Mouse (Mus musculus) cerebellum, adult 2 months (tissue): ENCODE measurements at regions not wholly inside any gene's neighbourhood (a gene's known extent, or its start where the extent isn't known, plus 50 kb on each side); places are given as distances from the start of the nearest gene placed in this dataset.

Experiments
- DNase-seq, 2 experiments: peaks; one replicate each; pipeline ENCODE4 v3.0.0; 2021
- H3K27ac ChIP-seq: fragments of 200-500 bp; 2 replicates; pipeline ENCODE4 v1.5.1; 2012; ENCODE audit warnings: low read length, control low read depth, inconsistent platforms; ENCODE audit not compliant: insufficient read depth
- H3K27me3 ChIP-seq: fragments of 200-500 bp; 2 replicates; pipeline ENCODE4 v1.6.1; 2012; ENCODE audit warnings: inconsistent platforms, mild to moderate bottlenecking, low read length, moderate library complexity; ENCODE audit not compliant: control insufficient read depth, insufficient read depth
- H3K4me1 ChIP-seq: fragments of 200-500 bp; 2 replicates; pipeline ENCODE4 v1.6.1; 2011; ENCODE audit warnings: low read length; ENCODE audit not compliant: control insufficient read depth, insufficient read depth
- H3K4me3 ChIP-seq: fragments of 200-500 bp; replicated peaks from 2 replicates; pipeline ENCODE3; 2011; ENCODE audit warnings: mild to moderate bottlenecking, low read depth, low read length, control low read depth; ENCODE audit not compliant: insufficient read depth
- CTCF ChIP-seq: fragments of 200-500 bp; IDR thresholded peaks from 2 replicates; pipeline ENCODE4 v1.5.1; 2011; ENCODE audit warnings: low read depth, mild to moderate bottlenecking, control low read depth, low read length, moderate library complexity, borderline replicate concordance; ENCODE audit not compliant: insufficient read depth
- POLR2A ChIP-seq: fragments of 200-500 bp; IDR thresholded peaks from 2 replicates; pipeline ENCODE4 v1.6.1; 2011; ENCODE audit warnings: low read length, control low read depth, borderline replicate concordance; ENCODE audit not compliant: insufficient read depth
- WGBS: fragments of 180-500 bp; shearing (Covaris S2); methylation state at CpG from one replicate; pipeline ENCODE4 v1.1.7; 2018; 5-methylcytosine and 5-hydroxymethylcytosine counted together

DNA sequence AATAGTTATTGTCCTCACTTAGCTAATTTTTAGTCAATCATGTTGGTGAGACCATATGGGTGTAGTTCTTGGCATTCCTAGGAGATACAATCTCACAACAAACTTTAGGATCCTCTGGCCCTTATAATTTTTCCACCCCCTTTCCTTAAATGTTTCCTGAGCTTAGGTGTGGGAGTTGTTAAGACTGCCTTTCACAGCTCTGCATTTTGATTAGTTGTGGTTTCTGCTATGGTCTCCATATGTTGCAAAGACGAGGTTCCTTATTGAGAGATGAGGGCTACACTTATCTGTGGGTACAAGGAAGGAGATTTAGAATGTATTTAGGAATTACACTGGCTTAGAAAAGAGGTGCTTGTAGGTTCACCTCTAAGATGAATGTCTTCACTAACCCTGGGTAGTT, 237.1 kb upstream of the Eif4g2 start:
- no peak for TF ChIP-seq POLR2A
- no peak for TF ChIP-seq CTCF
- Histone ChIP-seq H3K27ac (no peak overlapping the region), H3K27me3 (no peaks in the 10 kb centered on the region), H3K4me1 (no peaks in the 10 kb centered on the region), H3K4me3 (no peak overlapping the region)
- 91% methylated on average over 1 of the region's 1 CpGs for WGBS
- no peak for DNase-seq

DNA sequence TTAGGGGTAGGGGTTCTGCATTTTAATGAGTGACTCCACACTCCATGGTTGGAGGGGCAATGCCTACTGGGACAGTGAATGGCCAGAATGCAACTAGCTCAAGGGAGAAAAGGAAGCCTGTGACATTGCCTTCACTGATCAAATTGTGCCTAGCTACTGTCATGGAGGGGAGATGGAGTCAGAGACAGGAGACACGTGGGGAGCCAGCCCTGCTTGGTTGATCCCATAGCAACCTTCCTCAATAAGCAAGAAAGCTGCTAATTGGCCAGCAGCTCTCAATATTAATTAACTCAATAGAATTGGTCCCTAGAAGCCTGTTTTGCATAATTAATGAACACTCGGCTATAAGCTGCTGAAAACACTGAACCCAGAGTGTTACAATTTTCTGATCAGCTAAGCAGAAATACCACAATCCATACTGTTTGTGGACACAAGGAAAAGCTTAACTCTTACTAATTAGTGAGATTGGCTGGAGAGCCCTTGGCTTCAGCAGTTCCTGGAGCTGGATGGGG, 233.7 kb upstream of the Eif4g2 start:
- WGBS: 46% methylated on average over 2 of the region's 2 CpGs
- Histone ChIP-seq H3K27ac (no peak overlapping the region), H3K4me1 (no peaks in the 10 kb centered on the region), H3K4me3 (no peak overlapping the region), H3K27me3 (no peaks in the 10 kb centered on the region)
- DNase-seq: no peak
- TF ChIP-seq CTCF: no peak
- no peak for TF ChIP-seq POLR2A

DNA sequence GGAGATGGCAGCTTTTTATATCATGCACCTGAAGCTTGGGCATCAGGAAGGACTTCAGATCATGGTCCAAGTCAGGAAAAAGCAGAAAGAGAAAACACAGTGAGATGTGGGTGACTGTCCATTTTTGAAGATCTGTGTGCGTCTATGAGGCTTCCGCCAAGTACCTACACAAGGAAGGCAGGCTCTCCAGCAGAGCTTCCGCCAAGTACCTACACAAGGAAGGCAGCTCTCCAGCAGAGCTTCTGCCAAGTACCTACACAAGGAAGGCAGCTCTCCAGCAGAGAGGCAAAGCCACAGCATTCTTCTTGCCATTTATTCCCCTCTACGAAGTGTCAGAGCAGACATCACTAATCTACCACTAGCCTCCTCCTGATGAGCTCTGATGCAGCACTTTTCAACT, 231.1 kb upstream of the Eif4g2 start:
- DNase-seq: no peak
- Histone ChIP-seq H3K4me1 (no peaks in the 10 kb centered on the region), H3K27ac (no peak overlapping the region), H3K27me3 (no peaks in the 10 kb centered on the region), H3K4me3 (no peak overlapping the region)
- no peak for TF ChIP-seq CTCF
- TF ChIP-seq POLR2A: no peak
- WGBS: 63% methylated on average over 4 of the region's 4 CpGs

DNA sequence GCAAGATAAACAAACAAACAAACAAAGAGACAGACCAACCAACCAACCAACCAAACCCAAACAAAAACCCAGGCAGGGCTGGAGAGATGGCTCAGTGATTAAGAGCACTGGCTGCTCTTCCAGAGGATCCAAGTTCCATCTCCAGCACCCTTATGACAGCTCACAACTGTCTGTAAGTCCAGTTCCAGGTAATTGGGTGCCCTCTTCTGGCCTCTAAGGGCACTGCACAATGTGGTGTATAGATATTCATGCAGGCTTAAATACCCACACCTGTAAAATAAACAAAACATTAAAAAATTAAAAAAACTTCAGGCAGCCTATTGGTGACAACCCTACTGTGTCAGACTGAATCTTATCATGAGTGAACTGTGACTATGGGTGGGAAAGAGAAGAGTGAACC, 222.4 kb upstream of the Eif4g2 start:
- DNase-seq: no peak
- no peak for TF ChIP-seq CTCF
- no peak overlapping the region for H3K27ac ChIP-seq
- no peaks in the 10 kb centered on the region for H3K4me1 ChIP-seq
- no peak overlapping the region for H3K4me3 ChIP-seq
- H3K27me3 ChIP-seq: no peaks in the 10 kb centered on the region; the same call in 1 of the 2 replicates

DNA sequence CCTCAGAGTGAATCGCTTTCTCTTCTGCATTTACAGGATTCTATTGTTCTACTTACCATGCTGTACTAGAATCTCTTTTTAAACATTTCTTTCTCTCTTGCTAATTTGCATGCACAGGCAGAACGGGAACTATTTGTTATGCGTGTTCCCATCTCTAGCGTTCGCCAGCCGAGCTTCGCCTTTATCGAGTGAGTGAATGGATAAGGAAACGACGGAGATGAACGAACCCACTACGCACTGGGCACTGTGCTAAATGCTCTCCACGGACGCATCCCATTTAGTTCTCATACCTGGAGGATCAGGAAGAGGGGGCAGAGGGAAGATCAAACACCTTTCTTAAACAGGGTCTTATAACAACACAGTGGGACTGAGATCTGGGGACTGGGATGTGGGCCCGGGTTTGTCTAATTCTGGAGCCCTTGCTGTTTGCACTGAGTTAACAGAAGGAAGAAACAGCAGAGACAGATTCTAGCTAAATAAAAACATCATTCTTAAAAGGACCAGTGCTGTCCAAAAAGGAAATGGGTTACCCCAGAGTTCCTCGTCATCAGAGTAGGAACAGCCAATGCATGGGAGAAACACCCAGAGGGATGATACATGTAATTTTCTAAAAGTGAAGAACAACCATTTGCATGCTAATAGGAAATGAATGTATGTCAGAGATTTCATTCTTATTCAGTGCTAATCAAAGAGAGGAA, 219.1 kb upstream of the Eif4g2 start:
- peak in 1 of 2 experiments; percentile 3 for DNase-seq
- Histone ChIP-seq H3K4me1 (peaks cover 4% of the 10 kb centered on the region), H3K4me3 (no peak overlapping the region), H3K27ac (no peak overlapping the region), H3K27me3 (no peaks in the 10 kb centered on the region; the same call in 1 of the 2 replicates)
- WGBS: 51% methylated on average over 16 of the region's 16 CpGs
- no peak for TF ChIP-seq POLR2A
- no peak for TF ChIP-seq CTCF

DNA sequence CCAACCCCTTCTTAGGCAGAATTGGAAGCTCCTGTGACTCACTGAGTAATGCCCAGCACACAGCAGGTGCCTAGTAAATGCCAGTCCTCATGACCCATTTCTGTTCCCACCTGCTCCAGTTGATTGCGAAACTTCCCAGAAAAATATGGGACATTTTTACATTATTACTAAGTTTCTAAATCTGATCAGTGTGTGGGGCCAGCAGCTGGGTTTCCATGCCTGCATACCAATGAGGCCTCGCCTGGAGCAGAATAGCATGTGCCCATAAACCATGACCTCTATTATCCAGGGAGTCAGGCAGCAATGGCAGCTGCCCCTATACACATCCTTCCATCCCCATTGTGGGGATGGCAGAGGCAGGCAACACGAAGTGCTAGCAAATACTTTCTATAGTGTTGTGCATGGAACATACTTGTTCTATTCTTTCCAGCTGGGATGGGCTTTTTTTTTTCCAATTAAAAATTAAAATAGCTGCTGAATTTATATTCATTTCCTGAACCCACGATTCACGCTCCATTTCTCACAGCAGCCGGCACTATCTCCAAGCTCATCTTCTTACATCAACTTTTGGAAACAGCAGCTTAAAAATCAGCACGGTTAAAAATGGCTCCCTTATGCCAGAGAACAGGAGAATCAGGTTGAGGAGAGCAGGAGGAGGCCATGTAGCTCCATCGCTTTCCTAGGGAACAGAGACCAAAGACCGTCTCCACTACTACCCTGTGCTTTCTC, 214.5 kb upstream of the Eif4g2 start:
- H3K4me1 ChIP-seq: peaks cover 8% of the 10 kb centered on the region
- no peak overlapping the region for H3K4me3 ChIP-seq
- H3K27ac ChIP-seq: no peak overlapping the region
- no peaks in the 10 kb centered on the region for H3K27me3 ChIP-seq
- no peak for TF ChIP-seq CTCF
- 46% methylated on average over 9 of the region's 9 CpGs for WGBS
- peak; percentile 26 to 54 for DNase-seq

DNA sequence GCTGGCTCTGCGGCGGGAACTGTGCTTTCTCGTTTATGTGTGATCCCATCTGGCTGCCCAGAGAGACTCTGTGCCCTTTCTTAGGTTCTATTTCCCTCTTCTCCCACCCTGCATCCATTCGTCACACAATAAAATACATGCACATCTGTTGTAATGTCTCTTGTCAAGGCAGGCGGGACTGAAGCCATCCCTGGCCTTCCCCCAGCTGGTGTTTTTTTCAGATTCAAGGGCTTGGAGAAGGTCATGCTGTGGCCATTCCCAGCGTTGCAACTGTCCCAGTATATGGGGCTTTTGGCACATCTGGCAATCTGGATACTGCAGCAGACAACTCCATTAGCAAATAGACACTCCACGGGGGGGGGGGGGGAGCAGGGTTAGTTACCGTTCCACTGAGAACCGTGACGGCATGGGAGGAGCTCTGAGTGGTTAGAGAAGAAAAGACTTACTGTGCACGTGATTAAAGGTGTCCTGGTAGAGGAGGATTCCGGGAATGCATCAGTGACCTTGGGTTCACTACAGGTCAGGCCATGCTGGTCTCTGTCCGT, 200.7 kb upstream of the Eif4g2 start:
- no peak for DNase-seq
- Histone ChIP-seq H3K27ac (no peak overlapping the region), H3K4me3 (no peak overlapping the region), H3K27me3 (no peaks in the 10 kb centered on the region), H3K4me1 (no peaks in the 10 kb centered on the region)
- no peak for TF ChIP-seq POLR2A
- TF ChIP-seq CTCF: no peak
- 31% methylated on average over 13 of the region's 13 CpGs for WGBS

DNA sequence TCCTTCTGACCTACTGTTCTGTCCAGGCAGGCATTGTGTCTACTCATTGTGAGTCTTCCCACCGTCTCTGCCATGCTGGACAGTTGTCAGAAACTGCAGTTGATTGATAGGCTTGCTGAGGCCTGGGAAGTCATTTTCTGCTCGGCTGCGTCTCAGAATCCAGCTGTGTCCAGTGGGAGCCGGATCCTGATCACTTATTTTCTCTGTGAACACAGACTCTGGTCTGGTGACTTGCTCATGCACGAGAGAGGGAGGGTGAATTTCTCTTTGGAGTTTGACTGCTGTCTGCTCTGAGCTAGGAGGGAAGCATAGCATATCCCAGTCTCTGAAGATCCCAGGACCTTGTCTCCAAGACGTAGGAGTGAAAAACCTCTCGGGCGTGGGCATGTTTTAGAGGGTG, 199.5 kb upstream of the Eif4g2 start:
- Histone ChIP-seq H3K27ac (no peak overlapping the region), H3K4me1 (no peaks in the 10 kb centered on the region), H3K27me3 (no peaks in the 10 kb centered on the region), H3K4me3 (no peak overlapping the region)
- TF ChIP-seq POLR2A (no peak), CTCF (no peak)
- no peak for DNase-seq
- WGBS: 42% methylated on average over 8 of the region's 8 CpGs
